ENCODE assay signal across 8 mouse cellular contexts in genomic region chr5:32137106-32137522, GRCm38 (mm10). TPM values are rescaled to one million over a fixed set of nuclear protein-coding genes. Genes with fewer than 3 reads are reported as not detected.
DNase-seq lines count a peak whose midpoint lies in the region; ATAC-seq and TF ChIP-seq lines count a peak whose summit lies in the region.

No protein-coding gene starts in this region.

- TF ChIP-seq POLR2A in olfactory bulb, adult 2 months (IDR thresholded peaks at IDR 0.05; ENCODE audit: insufficient read depth, low read depth, low read length) = no peak

- peak; percentile 96 for DNase-seq in heart, adult 11 months
- no peak for DNase-seq in heart, postnatal 25 days (ENCODE audit: low spot score)
- DNase-seq in urinary bladder, postnatal 10 days (ENCODE audit: low spot score) = no peak

- peak overlapping the region; percentile 91 for H3K9ac ChIP-seq in embryonic facial prominence, embryonic 15.5 days
- no peak overlapping the region for H3K9ac ChIP-seq in hindbrain, embryonic 16.5 days (ENCODE audit: low read depth, low read length)
- H3K9ac ChIP-seq in liver, embryonic 15.5 days = peak overlapping the region; percentile 42; the same call in 1 of the 2 replicates

- intact Hi-C loops in heart, postnatal 25 days (cut with DNase I) = loop anchor here (2.0 to 5.0 kb wide), 4 partner anchors 210 to 525 kb away; no protein-coding TSS in a partner anchor

- H3K4me2 ChIP-seq in embryonic facial prominence, embryonic 15.5 days (replicated peaks) = peak overlapping the region; percentile 74
- H3K4me2 ChIP-seq in hindbrain, embryonic 16.5 days (ENCODE audit: low read length) = peak overlapping the region; percentile 96
- peak overlapping the region; percentile 75 for H3K4me2 ChIP-seq in liver, embryonic 15.5 days

- H3K4me3 ChIP-seq in embryonic facial prominence, embryonic 15.5 days (replicated peaks) = peak overlapping the region; percentile 74
- H3K4me3 ChIP-seq in hindbrain, embryonic 16.5 days (ENCODE audit: low read length) = peak overlapping the region; percentile 70
- H3K4me3 ChIP-seq in liver, embryonic 15.5 days (replicated peaks) = peak overlapping the region; percentile 60
- peak overlapping the region; percentile 86 for H3K4me3 ChIP-seq in olfactory bulb, adult 2 months (ENCODE audit: insufficient read depth, low read depth, low read length)

- peak overlapping the region; percentile 100 for H3K27ac ChIP-seq in embryonic facial prominence, embryonic 15.5 days (replicated peaks)
- no peak overlapping the region for H3K27ac ChIP-seq in hindbrain, embryonic 16.5 days (ENCODE audit: low read depth, low read length)
- H3K27ac ChIP-seq in liver, embryonic 15.5 days (replicated peaks) = peak overlapping the region; percentile 82
- H3K27ac ChIP-seq in olfactory bulb, adult 2 months (ENCODE audit: insufficient read depth, low read depth, low read length) = no peak overlapping the region

- H3K36me3 ChIP-seq in embryonic facial prominence, embryonic 15.5 days = no peaks in the 10 kb centered on the region
- H3K36me3 ChIP-seq in hindbrain, embryonic 16.5 days (ENCODE audit: control insufficient read depth, insufficient read depth, low read length) = no peaks in the 10 kb centered on the region
- H3K36me3 ChIP-seq in liver, embryonic 15.5 days (replicated peaks) = no peaks in the 10 kb centered on the region

- H3K27me3 ChIP-seq in embryonic facial prominence, embryonic 15.5 days = no peaks in the 10 kb centered on the region
- H3K27me3 ChIP-seq in hindbrain, embryonic 16.5 days (replicated peaks; ENCODE audit: control insufficient read depth, insufficient read depth, low read length) = peaks cover 11% of the 10 kb centered on the region
- H3K27me3 ChIP-seq in liver, embryonic 15.5 days = peaks cover 70% of the 10 kb centered on the region

- H3K4me1 ChIP-seq in embryonic facial prominence, embryonic 15.5 days = peaks cover 56% of the 10 kb centered on the region
- peaks cover 22% of the 10 kb centered on the region for H3K4me1 ChIP-seq in hindbrain, embryonic 16.5 days (ENCODE audit: control insufficient read depth, insufficient read depth, low read depth, low read length)
- H3K4me1 ChIP-seq in liver, embryonic 15.5 days (replicated peaks) = peaks cover 16% of the 10 kb centered on the region
- peaks cover 20% of the 10 kb centered on the region for H3K4me1 ChIP-seq in olfactory bulb, adult 2 months (ENCODE audit: control insufficient read depth, insufficient read depth, low read length)

- WGBS in embryonic facial prominence, embryonic 15.5 days = under 1% methylated on average over 12 of the region's 12 CpGs
- 3% methylated on average over 12 of the region's 12 CpGs for WGBS in hindbrain, embryonic 16.5 days
- WGBS in liver, embryonic 15.5 days (ENCODE audit: insufficient replicate concordance) = 2% methylated on average over 12 of the region's 12 CpGs
- 6% methylated on average over 12 of the region's 12 CpGs for WGBS in olfactory bulb, adult 2 months

- TF ChIP-seq CTCF in olfactory bulb, adult 2 months (IDR thresholded peaks at IDR 0.05; ENCODE audit: insufficient read depth, low read depth, low read length) = no peak

- ATAC-seq in embryonic facial prominence, embryonic 15.5 days (ENCODE audit: insufficient number of reproducible peaks, low FRiP score, low TSS enrichment, low read depth) = no peak
- ATAC-seq in hindbrain, embryonic 16.5 days = no peak
- no peak for ATAC-seq in liver, embryonic 15.5 days (ENCODE audit: insufficient read depth)
- no peak for ATAC-seq in megakaryocyte-erythroid progenitor cell, adult 5-6 weeks (replicated peaks; ENCODE audit: low FRiP score, low TSS enrichment, poor library complexity, severe bottlenecking)

- H3K9me3 ChIP-seq in embryonic facial prominence, embryonic 15.5 days (replicated peaks) = no peaks in the 10 kb centered on the region
- no peaks in the 10 kb centered on the region for H3K9me3 ChIP-seq in hindbrain, embryonic 16.5 days (ENCODE audit: control insufficient read depth, low read length)
- H3K9me3 ChIP-seq in liver, embryonic 15.5 days (replicated peaks) = no peaks in the 10 kb centered on the region

RNA-seq across cellular contexts. Expression of gene Fosl2, which starts 1.5 kb away (rescaled TPM):
- 10 to 100 TPM; 19.8 to 24.4 TPM for total RNA-seq in heart, postnatal 25 days (2021)
- polyA plus RNA-seq in embryonic facial prominence, embryonic 15.5 days (2015; fragmentation: Nextera tagmentation; extraction: Ambion mirVana) = 12.5 and 14.0 TPM in 2 replicates
- polyA plus RNA-seq in hindbrain, embryonic 16.5 days (2015; fragmentation: Nextera tagmentation; extraction: Ambion mirVana) = 0.70 and 0.85 TPM in 2 replicates
- 0.58 and 0.62 TPM in 2 replicates for polyA plus RNA-seq in liver, embryonic 15.5 days (2015; fragmentation: Nextera tagmentation; extraction: Ambion mirVana)
- not detected in 2 replicates for polyA plus RNA-seq in olfactory bulb, adult 2 months (2012; ENCODE audit: insufficient read depth, insufficient read length, low replicate concordance, missing spikeins)
- 1.2 and 3.4 TPM in 2 replicates for total RNA-seq in megakaryocyte-erythroid progenitor cell, adult 5-6 weeks (2014; fragmentation: Nextera tagmentation)
- total RNA-seq in megakaryocyte-erythroid progenitor cell, adult 5-6 weeks (2017) = 1.8 and 6.8 TPM in 2 replicates

Comparison
In these comparisons a context has a peak if more than half of its experiments do, and no peak if none do; other contexts are left out.
1. H3K27ac ChIP-seq: peak in embryonic facial prominence, embryonic 15.5 days (single experiment) and liver, embryonic 15.5 days (single experiment); none in hindbrain, embryonic 16.5 days (single experiment) and olfactory bulb, adult 2 months (single experiment).
2. Peak in every context shown above with its lines, with median percentiles within 50 percentile points of each other: H3K4me2 ChIP-seq and H3K4me3 ChIP-seq.